Mouse (Mus musculus) G1E (cell line): ENCODE results near the gene Mtmr10. TPM values are rescaled to one million over a fixed set of nuclear protein-coding genes. Genes with fewer than 3 reads are reported as not detected.

Experiments
- ATAC-seq: 2 replicates; pipeline ENCODE4 v1.8.0; 2016; ENCODE audit warnings: mild to moderate bottlenecking; ENCODE audit not compliant: insufficient number of reproducible peaks, poor library complexity, low FRiP score, severe bottlenecking; ENCODE audit errors: extremely low read depth
- DNase-seq: peaks from one replicate; pipeline ENCODE4 v3.0.0; 2012; ENCODE audit warnings: low spot score
- H3K27me3 ChIP-seq: 2 replicates; pipeline ENCODE4 v1.6.1; 2012; ENCODE audit warnings: mild to moderate bottlenecking, low read length, inconsistent platforms; ENCODE audit not compliant: insufficient read depth
- H3K36me3 ChIP-seq: replicated peaks from 2 replicates; pipeline ENCODE3; 2012; ENCODE audit warnings: mild to moderate bottlenecking, inconsistent platforms
- H3K4me1 ChIP-seq: 2 replicates; pipeline ENCODE4 v1.6.1; 2012; ENCODE audit warnings: low read depth, low read length, inconsistent platforms, mixed read lengths; ENCODE audit not compliant: insufficient read depth
- H3K4me3 ChIP-seq: 2 replicates; pipeline ENCODE4 v1.5.1; 2012; ENCODE audit warnings: low read depth, mild to moderate bottlenecking, inconsistent platforms, low read length, moderate library complexity, mixed read lengths
- H3K9me3 ChIP-seq: replicated peaks from 2 replicates; pipeline ENCODE4 v1.6.1; 2012; ENCODE audit warnings: inconsistent platforms
- CTCF ChIP-seq: IDR thresholded peaks from 2 replicates; pipeline ENCODE4 v1.5.1; 2012; ENCODE audit warnings: low read depth, low read length, inconsistent platforms, mixed read lengths
- GATA1 ChIP-seq: IDR thresholded peaks from 2 replicates; pipeline ENCODE4 v1.6.1; 2012; ENCODE audit warnings: borderline replicate concordance, low read length, inconsistent platforms, mixed read lengths
- GATA2 ChIP-seq: IDR thresholded peaks from 2 replicates; pipeline ENCODE4 v1.6.1; 2012; ENCODE audit warnings: low read depth, low read length, inconsistent platforms, borderline replicate concordance
- POLR2AphosphoS5 ChIP-seq: IDR thresholded peaks from 2 replicates; pipeline ENCODE4 v1.6.1; 2012; ENCODE audit warnings: low read depth, low read length, inconsistent platforms; ENCODE audit not compliant: insufficient replicate concordance
- TAL1 ChIP-seq: conservative IDR thresholded peaks from 2 replicates; pipeline ENCODE4 v1.6.1; 2012; ENCODE audit warnings: low read depth, low read length, inconsistent platforms, mixed read lengths
- polyA plus RNA-seq: library from polyadenylated mRNA; stranded (reverse); fragments of >175 nt; gene quantifications from 2 replicates; pipeline ENCODE4 v1.2.3, GENCODE M21; 2012
- total RNA-seq, 2 experiments: library from RNA; stranded (forward) in 1 of 2; stranded (reverse) in 1 of 2; fragments of 200-1000 nt in 1 of 2; fragments of >200 nt in 1 of 2; fragmentation: Nextera tagmentation in 1 of 2; gene quantifications; 2 replicates each; pipeline ENCODE4 v1.2.3; 2014 to 2017

The Mtmr10 gene
- total and polyA plus RNA-seq, 3 experiments, result 2.9 to 18.1 (median 8.5) TPM

DNA sequence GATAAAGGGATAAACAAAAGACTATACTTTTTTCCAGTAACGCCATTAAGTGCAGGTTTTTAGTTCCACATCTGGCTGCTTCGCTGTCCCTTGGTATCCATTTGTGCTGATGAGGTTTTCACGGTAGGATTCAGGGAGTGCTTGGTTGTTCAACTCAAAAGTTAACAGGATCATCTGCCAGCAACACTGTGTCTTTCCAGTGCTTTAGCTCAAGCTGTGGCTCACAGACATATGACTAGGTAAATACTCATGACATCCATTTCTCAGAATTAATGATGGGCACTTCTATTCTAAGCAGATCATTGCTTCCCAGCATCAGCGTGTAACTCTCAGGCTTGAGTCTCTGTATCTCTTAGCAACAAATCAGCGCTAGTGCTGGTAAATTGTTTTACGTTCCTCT lies 43.1 kb upstream of the Mtmr10 start:
- Histone ChIP-seq H3K36me3 (no peaks in the 10 kb centered on the region), H3K9me3 (no peaks in the 10 kb centered on the region), H3K4me3 (no peak overlapping the region), H3K27me3 (peaks cover 6% of the 10 kb centered on the region; the same call in 1 of the 2 replicates), H3K4me1 (no peaks in the 10 kb centered on the region)
- ATAC-seq, result no peak
- no peak for DNase-seq
- TF ChIP-seq GATA1 (no peak), POLR2AphosphoS5 (no peak), TAL1 (no peak), CTCF (no peak), GATA2 (no peak)

GRCm38 (mm10) chr7:64246713-64247112 lies 40.7 kb upstream of the Mtmr10 start:
- DNase-seq (no peak), ATAC-seq (no peak)
- H3K27me3 ChIP-seq, result peaks cover 6% of the 10 kb centered on the region; the same call in 1 of the 2 replicates
- H3K4me3 ChIP-seq, result no peak overlapping the region
- no peaks in the 10 kb centered on the region for H3K36me3 ChIP-seq
- no peak for TF ChIP-seq TAL1
- TF ChIP-seq GATA1, result no peak
- TF ChIP-seq GATA2, result no peak
- no peak for TF ChIP-seq POLR2AphosphoS5
- TF ChIP-seq CTCF, result no peak
- H3K4me1 ChIP-seq, result no peaks in the 10 kb centered on the region
- no peaks in the 10 kb centered on the region for H3K9me3 ChIP-seq

DNA sequence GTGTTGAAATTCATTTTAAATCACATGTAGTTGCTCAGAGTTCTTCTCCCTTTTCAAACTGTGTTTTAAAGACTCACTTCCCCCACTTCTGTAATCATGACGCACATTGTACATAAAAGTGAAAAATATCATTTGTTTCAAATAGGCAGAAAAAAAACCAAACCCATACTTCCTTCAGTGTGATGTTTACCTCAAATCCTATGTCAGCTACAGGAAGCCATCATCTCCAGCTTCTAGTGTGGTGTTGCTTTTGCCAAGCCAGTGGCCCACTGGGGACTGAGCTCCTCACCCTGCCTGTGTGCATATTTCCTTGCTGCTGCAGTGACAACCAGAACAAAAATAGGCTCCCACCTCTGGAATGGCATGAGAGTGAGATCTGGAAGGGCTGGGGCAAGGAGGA lies 39.1 kb upstream of the Mtmr10 start:
- Histone ChIP-seq H3K9me3 (no peaks in the 10 kb centered on the region), H3K4me1 (no peaks in the 10 kb centered on the region), H3K36me3 (no peaks in the 10 kb centered on the region), H3K27me3 (peaks cover 3% of the 10 kb centered on the region; the same call in 1 of the 2 replicates), H3K4me3 (no peak overlapping the region)
- ATAC-seq (no peak), DNase-seq (no peak)
- TF ChIP-seq POLR2AphosphoS5 (no peak), CTCF (no peak), TAL1 (no peak), GATA2 (no peak), GATA1 (no peak)

- Histone ChIP-seq H3K36me3 (no peaks in the 10 kb centered on the region), H3K4me1 (no peaks in the 10 kb centered on the region), H3K9me3 (no peaks in the 10 kb centered on the region), H3K4me3 (no peak overlapping the region), H3K27me3 (peaks cover 3% of the 10 kb centered on the region; the same call in 1 of the 2 replicates)
- DNase-seq, result no peak
- TF ChIP-seq POLR2AphosphoS5, result no peak
- TF ChIP-seq TAL1, result no peak
- no peak for TF ChIP-seq CTCF
- no peak for TF ChIP-seq GATA1
- no peak for TF ChIP-seq GATA2
- ATAC-seq, result no peak
Measured at GRCm38 (mm10) chr7:64249715-64250114, 37.7 kb upstream of the Mtmr10 start.

DNA sequence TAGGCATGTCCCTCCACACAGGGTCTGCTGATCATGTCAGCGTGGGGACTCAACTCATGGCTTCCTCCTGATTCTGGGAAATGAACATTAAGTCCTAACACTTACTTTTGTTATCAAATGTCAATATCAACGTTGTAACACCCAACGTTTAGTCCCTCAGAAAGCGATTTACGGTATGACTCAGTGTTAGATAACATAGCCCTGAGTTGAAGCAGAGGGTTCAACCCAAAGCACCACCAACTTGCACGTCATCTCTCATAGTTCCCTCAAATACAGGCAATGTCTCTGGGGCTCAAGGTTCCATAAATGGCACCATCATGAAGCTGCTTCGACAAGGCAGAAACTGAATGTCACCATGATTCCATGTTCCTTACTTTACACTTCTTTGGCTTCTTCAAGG lies 37.0 kb upstream of the Mtmr10 start:
- Histone ChIP-seq H3K4me1 (no peaks in the 10 kb centered on the region), H3K27me3 (peaks cover 3% of the 10 kb centered on the region; the same call in 1 of the 2 replicates), H3K4me3 (no peak overlapping the region), H3K9me3 (no peaks in the 10 kb centered on the region), H3K36me3 (no peaks in the 10 kb centered on the region)
- no peak for DNase-seq
- TF ChIP-seq GATA2 (no peak), POLR2AphosphoS5 (no peak), GATA1 (no peak), CTCF (no peak), TAL1 (no peak)
- ATAC-seq, result no peak

DNA sequence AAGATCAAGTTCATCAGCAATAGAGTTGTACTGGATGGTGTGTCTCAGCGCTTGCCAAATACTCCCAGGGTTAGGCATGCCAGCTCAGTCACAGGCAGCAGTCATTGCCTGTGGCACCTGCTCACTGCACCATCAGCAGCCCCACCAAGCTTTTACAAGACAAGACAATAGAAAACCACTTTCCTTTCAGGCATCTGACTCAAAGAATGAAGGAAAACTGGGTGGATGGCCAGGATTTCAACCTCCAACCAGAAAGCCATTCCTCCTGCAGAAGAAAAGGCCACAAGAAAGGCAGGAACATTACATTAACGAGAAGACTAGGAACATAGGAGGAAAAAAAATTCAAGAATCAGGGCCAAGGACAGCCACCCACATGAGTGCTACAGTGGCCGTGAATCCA lies 33.7 kb upstream of the Mtmr10 start:
- Histone ChIP-seq H3K4me3 (no peak overlapping the region), H3K27me3 (no peaks in the 10 kb centered on the region), H3K9me3 (no peaks in the 10 kb centered on the region), H3K36me3 (no peaks in the 10 kb centered on the region), H3K4me1 (no peaks in the 10 kb centered on the region)
- no peak for DNase-seq
- no peak for ATAC-seq
- no peak for TF ChIP-seq TAL1
- TF ChIP-seq CTCF, result no peak
- TF ChIP-seq GATA2, result no peak
- TF ChIP-seq GATA1, result no peak
- TF ChIP-seq POLR2AphosphoS5, result no peak
